Mouse (Mus musculus) testis, postnatal 10 days (tissue): ENCODE measurements at regions not wholly inside any gene's neighbourhood (a gene's known extent, or its start where the extent isn't known, plus 50 kb on each side); places are given as distances from the start of the nearest gene placed in this dataset.
A peak's percentile ranks its signal among the peaks of the same experiment; 100 is the strongest.

Experiments used
- DNase-seq: peaks from one replicate; pipeline ENCODE4 v3.0.0; 2021; ENCODE audit warnings: low spot score

DNA sequence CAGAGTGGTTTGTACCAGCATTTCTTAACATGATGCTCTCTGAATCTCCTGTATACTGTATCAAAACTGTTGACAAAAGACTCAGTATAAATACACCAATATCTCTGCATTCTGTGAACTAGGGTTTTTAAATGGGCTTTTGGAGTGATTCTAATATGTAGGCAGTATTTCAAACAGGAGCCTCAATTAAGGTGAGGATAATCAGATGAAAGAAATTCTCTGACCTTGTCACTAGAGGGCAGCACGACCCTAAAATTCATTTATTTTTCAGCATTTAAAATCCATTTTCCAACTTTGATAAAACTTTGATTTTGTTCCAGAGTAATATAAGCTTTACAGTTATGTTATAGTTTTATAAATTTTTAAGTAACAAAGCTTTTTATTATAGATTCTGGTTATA, 114.5 kb downstream of the Rfx6 start:
- DNase-seq: no peak

DNA sequence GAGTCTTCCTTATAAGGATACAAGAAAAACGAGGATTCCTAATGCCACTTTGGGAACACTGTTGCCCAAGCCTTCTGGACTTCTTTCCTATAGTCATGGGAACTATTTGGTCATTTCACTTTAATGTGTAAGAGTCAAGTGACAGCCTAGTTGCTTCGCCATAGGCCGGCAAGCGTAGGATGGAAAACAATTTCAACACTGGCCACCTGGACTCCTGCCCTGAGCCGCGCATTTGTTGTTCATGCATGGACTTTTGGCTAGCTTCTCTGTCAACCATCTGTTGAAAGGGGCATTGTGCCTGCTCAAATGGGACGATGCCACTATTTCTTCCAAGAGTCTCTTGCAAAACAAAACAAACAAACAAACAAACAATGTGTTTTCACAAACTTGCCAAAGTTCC, 116.3 kb downstream of the Rfx6 start:
- no peak for DNase-seq

- DNase-seq: no peak
Observed at GRCm38 (mm10) chr10:51816626-51817025, 139.1 kb downstream of the Rfx6 start.

- no peak for DNase-seq
Observed at GRCm38 (mm10) chr10:51823900-51824299, 146.3 kb downstream of the Rfx6 start.

- DNase-seq: no peak
Observed at GRCm38 (mm10) chr10:51826431-51826964, 148.9 kb downstream of the Rfx6 start.

GRCm38 (mm10) chr10:51832459-51832858, 154.9 kb downstream of the Rfx6 start:
- no peak for DNase-seq

DNA sequence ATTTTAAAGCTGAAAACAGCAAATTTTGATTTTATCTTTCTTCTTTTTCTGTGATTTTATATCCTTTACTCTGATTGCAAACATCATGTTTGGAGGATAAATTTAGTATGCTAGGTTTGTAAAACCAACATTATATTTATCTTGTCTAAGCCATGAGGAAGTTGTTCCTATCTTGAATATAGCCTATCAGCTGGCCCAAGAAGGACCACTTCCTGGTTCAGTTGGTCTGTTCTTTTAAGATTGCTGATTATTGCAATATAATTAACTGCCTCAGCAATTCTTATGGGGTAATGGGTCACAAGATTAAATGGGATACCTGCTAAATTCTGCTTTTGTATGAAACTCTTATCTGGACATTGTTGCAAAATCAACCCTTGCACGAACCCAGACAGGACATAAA, 165.5 kb downstream of the Rfx6 start:
- no peak for DNase-seq

DNA sequence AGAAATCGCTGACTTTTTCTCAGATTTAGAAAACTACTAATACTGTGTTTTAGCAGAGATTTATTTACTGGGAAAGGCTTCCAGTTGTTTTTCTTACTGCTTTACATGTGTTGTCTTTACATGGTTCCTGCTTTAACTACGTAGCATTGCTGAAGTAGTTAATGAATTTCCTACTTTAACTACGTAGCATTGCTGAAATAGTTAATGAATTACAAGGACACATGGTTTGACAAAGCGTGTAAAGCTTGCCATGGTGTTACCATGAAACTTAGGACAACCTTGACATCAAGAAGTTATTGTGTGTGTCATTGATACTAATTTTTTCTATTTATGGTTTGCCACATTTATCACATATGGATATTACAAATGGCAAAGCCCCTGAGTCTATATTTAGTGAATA, 168.7 kb downstream of the Rfx6 start:
- no peak for DNase-seq

GRCm38 (mm10) chr10:51869409-51869808, 152.9 kb upstream of the Vgll2 start:
- no peak for DNase-seq

DNA sequence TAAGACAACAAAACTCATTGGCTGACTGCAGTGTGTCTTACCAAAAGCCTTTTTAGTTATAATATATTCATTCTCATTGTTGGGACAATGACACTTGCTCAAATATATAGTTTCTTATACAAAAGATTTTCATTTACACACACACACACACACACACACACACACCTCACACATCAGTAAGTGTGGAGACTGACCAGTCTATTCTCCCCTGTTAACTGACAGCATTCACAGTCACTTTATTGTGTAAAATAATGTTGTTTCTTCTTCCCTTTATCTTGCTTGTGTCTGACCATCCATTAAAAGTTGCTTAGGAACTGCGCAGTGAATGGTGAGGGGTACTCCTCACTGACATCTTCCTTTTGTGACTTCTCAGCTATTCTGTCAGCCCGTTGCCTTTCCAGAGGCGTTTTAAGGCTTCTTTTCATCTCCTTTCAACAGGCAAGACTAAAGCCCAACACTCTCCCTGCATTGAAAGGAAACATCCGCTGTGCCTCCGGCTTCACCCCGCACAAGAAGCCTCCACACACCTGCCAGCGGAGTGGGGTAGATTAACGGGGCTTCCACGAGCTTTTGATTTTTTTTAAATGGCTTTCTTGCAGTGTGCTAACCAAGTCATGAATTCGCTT, 111.1 kb upstream of the Vgll2 start:
- DNase-seq: no peak

- DNase-seq: no peak
Observed at GRCm38 (mm10) chr10:51912096-51912495, 110.2 kb upstream of the Vgll2 start.

GRCm38 (mm10) chr10:51926644-51927043, 95.7 kb upstream of the Vgll2 start:
- no peak for DNase-seq

DNA sequence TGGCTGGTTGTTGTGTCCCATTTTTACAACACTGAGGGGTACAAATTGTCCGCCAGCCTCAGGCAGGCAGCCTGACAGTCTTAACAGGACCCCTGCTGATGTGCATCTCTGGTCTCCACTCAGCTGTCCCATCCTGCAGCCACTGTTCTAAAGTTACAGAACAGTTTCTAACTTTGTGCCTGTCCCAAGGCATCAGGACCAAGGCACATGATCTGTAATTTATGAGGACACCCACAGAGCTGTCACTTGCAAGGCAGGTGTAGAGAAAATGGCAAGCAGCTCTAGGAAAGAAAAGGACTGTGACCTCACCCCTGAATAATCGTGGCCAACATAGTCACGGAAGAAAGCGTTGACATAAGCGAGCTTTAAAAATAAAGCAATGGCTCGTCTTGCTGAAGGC, 93.0 kb upstream of the Vgll2 start:
- DNase-seq: no peak

- DNase-seq: no peak
Observed at GRCm38 (mm10) chr10:51930266-51930665, 92.0 kb upstream of the Vgll2 start.

- no peak for DNase-seq
Observed at GRCm38 (mm10) chr10:51930696-51931095, 91.6 kb upstream of the Vgll2 start.

DNA sequence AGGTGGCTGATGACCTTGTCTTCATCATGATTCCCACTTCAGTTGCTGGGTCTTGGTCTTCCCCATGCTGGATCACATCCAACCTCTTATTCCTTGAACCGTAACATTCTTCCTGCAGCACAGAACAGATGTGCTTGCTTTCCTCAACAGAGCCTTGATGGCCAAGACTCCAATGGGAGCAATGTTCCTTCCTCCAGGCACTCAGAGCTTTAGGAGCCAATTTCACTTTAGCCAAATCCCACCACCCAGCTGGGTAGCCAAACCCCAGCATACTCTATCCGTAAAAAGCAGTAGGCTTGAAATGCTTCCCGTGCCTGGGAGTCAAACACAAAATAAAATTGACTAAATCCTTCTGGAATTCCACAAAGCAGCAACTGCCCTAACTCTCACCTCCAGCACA, 86.8 kb upstream of the Vgll2 start:
- no peak for DNase-seq

- DNase-seq: no peak
Observed at GRCm38 (mm10) chr10:51941192-51941591, 81.1 kb upstream of the Vgll2 start.

GRCm38 (mm10) chr10:51945701-51946100, 76.6 kb upstream of the Vgll2 start:
- no peak for DNase-seq

DNA sequence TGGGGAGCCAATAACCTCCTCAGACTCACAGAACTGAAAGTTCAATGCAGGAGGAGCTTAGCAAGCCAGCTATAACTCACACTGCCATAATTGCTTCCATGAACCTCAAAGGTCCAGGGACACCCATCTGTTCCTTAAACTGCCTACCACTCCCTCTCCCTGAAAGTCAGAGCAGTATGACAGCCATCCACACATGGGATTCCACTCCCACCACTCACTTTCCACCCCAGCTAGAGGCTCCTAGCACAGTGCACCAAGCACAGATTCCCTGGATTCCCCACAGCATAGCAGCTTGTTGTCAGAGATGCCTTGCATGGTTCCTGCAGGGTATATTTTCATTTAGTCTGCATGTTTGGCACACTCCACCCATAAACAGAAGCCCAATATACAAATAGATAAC, 76.1 kb upstream of the Vgll2 start:
- no peak for DNase-seq

GRCm38 (mm10) chr10:51946881-51947280, 75.4 kb upstream of the Vgll2 start:
- no peak for DNase-seq

DNA sequence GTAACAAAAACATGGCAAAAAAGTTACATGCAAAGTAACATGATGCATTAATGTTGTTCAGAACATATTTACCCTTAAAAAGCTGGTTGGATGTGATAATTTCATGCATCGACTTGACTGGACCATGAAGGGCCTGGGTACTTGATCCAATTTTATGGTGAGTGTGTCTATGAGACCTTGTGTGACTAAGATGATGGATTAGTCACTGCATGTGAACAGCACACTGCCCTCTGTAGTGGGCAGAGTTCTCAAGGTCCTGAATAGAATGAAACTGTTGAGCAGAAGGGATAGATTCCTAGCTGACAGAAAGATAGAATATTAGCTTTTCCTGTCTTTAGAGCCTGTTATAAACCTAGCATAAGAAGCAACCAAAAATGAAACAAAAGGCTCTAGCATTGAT, 72.3 kb upstream of the Vgll2 start:
- no peak for DNase-seq

- peak; percentile 49 for DNase-seq
Observed at GRCm38 (mm10) chr10:51952021-51952420, 70.3 kb upstream of the Vgll2 start.

DNA sequence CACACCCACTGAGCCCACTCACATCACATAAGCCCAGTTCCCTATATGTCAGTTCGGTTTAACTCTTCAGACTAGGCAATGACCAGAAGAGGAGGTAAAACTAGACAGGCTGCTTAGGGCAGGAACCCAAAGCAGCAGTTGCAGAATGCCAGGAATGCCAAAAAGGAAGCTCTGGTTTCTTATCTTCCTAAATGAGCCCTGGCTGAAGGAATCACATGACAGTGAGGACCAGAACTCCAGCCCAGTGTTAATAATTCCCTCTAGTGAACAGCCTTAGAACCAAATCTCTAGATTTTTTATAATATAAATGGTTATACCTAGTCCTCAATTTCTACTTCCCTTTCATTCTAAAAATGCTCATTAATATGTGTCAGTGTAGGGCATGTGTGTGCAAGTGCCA, 65.8 kb upstream of the Vgll2 start:
- DNase-seq: no peak

- DNase-seq: no peak
Observed at GRCm38 (mm10) chr10:51961497-51961896, 60.8 kb upstream of the Vgll2 start.
